Mouse (Mus musculus): ENCODE measurements around the gene Sowaha.

- TF ChIP-seq CTCF (IDR thresholded peaks at IDR 0.05): no peak
- no peak for TF ChIP-seq EP300 (IDR thresholded peaks at IDR 0.05)
Measured at GRCm38 (mm10) chr11:53441921-53442320, 38.2 kb downstream of the Sowaha start.

Data from lung, postnatal 0 days (tissue).